Mouse (Mus musculus) testis, adult 2 months (tissue): Measurements from ENCODE around the gene Casp8. TPM values are rescaled to one million over a fixed set of nuclear protein-coding genes. Genes with fewer than 3 reads are reported as not detected.

Source experiments
- H3K27ac ChIP-seq: fragments of 200-500 bp; 2 replicates; pipeline ENCODE4 v1.5.1; 2012; ENCODE audit warnings: low read depth, low read length; ENCODE audit not compliant: control insufficient read depth, insufficient read depth
- H3K27me3 ChIP-seq: fragments of 200-500 bp; 2 replicates; pipeline ENCODE4 v1.6.1; 2012; ENCODE audit warnings: mild to moderate bottlenecking, low read length, moderate library complexity; ENCODE audit not compliant: control insufficient read depth, insufficient read depth
- H3K36me3 ChIP-seq: fragments of 200-500 bp; 2 replicates; pipeline ENCODE4 v1.6.1; 2012; ENCODE audit warnings: mild to moderate bottlenecking, low read length; ENCODE audit not compliant: control insufficient read depth, insufficient read depth
- H3K4me1 ChIP-seq: fragments of 200-500 bp; 2 replicates; pipeline ENCODE4 v1.6.1; 2012; ENCODE audit warnings: low read length; ENCODE audit not compliant: control insufficient read depth, insufficient read depth
- H3K4me3 ChIP-seq: fragments of 200-500 bp; 2 replicates; pipeline ENCODE4 v1.5.1; 2012; ENCODE audit warnings: low read depth, mild to moderate bottlenecking, low read length, moderate library complexity, mixed read lengths; ENCODE audit not compliant: control insufficient read depth
- CTCF ChIP-seq: fragments of 200-500 bp; IDR thresholded peaks from 2 replicates; pipeline ENCODE4 v1.5.1; 2012; ENCODE audit warnings: low read depth, mild to moderate bottlenecking, inconsistent platforms, low read length, moderate library complexity; ENCODE audit not compliant: control insufficient read depth, insufficient read depth, insufficient replicate concordance
- POLR2A ChIP-seq: fragments of 200-500 bp; IDR thresholded peaks from 2 replicates; pipeline ENCODE4 v1.6.1; 2012; ENCODE audit warnings: low read depth, mild to moderate bottlenecking, inconsistent platforms, low read length, moderate library complexity; ENCODE audit not compliant: control insufficient read depth
- polyA plus RNA-seq: library from polyadenylated mRNA; depleted of rRNA; stranded (reverse); fragments of >200 nt; gene quantifications from 2 replicates; pipeline ENCODE4 v1.2.3, GENCODE M21; 2012

Gene Casp8
- polyA plus RNA-seq, 1 experiment: 0.90 TPM

DNA sequence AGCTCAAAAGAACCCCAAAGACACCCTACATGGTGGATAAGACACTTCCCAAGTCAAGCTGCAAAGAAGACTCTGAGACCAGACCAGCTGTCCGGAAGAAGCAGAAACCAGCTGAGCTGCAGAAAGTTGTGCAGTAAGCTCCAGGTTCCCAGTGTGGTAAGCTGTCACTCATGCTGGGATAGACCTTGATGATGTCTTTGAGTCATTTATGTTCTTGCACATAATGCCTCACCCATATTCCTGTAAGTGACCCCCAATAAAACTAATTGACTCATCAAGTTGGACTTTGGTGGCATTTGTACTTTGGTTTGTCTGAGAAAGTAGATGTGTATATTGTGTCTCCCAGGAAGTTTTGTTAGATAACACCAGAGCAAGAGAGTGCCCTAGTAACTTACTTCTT, 17.6 kb upstream of the Casp8 start:
- no peaks in the 10 kb centered on the region for H3K4me1 ChIP-seq
- H3K27me3 ChIP-seq: no peaks in the 10 kb centered on the region
- TF ChIP-seq CTCF: no peak
- TF ChIP-seq POLR2A: no peak
- H3K36me3 ChIP-seq: no peaks in the 10 kb centered on the region
- H3K27ac ChIP-seq: no peak overlapping the region
- H3K4me3 ChIP-seq: no peak overlapping the region

DNA sequence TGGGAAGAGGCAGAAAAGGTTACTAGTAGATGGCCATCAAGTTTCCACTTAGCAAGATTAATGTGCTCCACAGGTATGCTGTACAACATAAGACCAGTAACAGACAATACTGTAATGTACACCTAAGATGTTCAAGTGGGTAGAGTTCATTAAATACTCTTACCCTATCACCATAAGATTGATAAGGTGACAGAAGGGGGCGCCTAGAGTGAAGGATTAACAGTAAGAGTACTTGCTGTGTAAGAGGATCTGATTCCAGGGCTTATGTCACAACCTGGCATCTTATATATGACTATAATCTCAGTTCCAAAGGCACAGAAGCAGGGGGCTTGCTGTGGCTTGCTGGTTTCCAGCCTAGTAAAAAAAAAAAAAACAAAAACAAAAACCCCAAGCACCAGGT, 16.9 kb upstream of the Casp8 start:
- H3K27ac ChIP-seq: no peak overlapping the region
- H3K27me3 ChIP-seq: no peaks in the 10 kb centered on the region
- H3K36me3 ChIP-seq: no peaks in the 10 kb centered on the region
- H3K4me3 ChIP-seq: no peak overlapping the region
- TF ChIP-seq CTCF (no peak), POLR2A (no peak)
- no peaks in the 10 kb centered on the region for H3K4me1 ChIP-seq

DNA sequence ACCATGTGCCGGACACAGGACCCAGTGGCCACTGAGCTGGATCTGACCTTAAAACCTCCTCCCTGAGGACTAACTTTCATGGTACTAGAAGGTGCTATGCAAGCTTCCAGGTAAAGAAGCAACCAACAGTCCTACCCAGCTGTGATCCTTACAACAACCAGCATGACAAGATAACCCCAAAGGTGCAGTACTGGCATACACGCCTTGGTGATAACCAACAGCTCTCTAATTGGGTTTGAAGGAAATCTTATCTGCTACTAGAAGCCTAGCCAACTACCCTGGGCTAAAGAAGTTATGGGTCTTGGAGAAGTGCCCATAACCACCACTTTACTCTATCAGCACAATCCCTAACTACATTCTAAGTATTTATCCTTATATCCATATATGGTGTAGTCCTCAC, 8.9 kb upstream of the Casp8 start:
- Histone ChIP-seq H3K4me3 (no peak overlapping the region), H3K36me3 (no peaks in the 10 kb centered on the region), H3K4me1 (no peaks in the 10 kb centered on the region), H3K27ac (no peak overlapping the region), H3K27me3 (no peaks in the 10 kb centered on the region)
- TF ChIP-seq POLR2A (no peak), CTCF (no peak)

DNA sequence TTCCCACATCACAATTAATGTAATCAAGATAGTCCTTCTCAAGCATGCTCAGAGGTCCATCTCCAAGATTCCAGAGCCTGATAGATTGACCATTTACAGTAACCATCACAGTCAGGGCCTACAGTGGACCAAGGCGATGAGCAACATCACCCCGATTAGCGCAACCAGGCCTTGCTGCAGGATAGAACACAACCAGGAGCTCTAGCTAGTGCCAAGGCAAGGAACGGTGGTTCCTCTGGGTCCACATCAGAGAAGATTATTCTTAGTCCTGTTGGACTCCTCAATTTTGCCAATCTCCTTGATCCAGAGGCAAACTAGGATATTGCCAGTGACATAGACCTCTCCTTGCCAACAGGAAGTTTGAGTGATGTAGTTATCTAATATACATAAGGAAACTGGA, 6.8 kb upstream of the Casp8 start:
- no peaks in the 10 kb centered on the region for H3K27me3 ChIP-seq

DNA sequence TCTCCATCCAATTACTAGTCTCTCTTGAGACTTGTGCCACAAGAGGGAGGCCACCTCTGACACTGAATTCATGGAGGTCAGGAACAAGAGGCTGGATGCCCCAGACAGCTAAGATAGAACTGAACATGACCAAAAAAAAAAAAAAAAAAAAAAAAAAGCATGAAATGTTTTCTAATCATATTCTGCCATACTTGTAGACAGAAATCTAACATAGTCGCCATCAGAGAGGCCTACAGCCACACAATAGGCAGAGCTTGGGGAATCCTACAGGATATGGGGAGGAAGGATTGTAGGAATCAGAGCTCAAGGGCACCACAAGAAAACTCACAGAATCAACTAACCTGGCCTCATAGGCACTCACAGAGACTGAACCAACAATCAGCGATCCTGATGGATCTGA, 469 bp upstream of the Casp8 start:
- H3K27ac ChIP-seq: peak overlapping the region; percentile 25
- H3K4me3 ChIP-seq: no peak overlapping the region
- H3K36me3 ChIP-seq: no peaks in the 10 kb centered on the region
- H3K27me3 ChIP-seq: no peaks in the 10 kb centered on the region
- no peak for TF ChIP-seq POLR2A
- no peak for TF ChIP-seq CTCF
- H3K4me1 ChIP-seq: peaks cover 6% of the 10 kb centered on the region

More for the DNA sequence above, 6.8 kb upstream of the Casp8 start:
- no peaks in the 10 kb centered on the region for H3K4me1 ChIP-seq
- no peak overlapping the region for H3K27ac ChIP-seq
- no peak overlapping the region for H3K4me3 ChIP-seq
- TF ChIP-seq CTCF (no peak), POLR2A (no peak)
- H3K36me3 ChIP-seq: no peaks in the 10 kb centered on the region

DNA sequence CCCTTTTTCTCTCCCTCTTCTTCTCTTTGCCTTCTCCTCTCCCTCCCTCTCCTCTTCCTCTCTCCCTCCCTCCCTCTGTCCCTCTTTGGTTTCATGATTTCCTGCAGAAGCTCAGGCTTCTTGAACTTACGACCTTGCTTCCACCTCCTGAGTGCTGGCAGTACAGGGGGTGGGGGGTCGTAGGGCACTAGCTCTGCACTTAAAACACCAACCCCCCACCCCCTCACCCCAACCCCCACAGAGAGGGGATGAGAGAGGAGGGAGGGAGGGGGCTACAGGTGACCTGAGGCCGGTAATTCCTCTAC, 837 bp downstream of the Casp8 start:
- Histone ChIP-seq H3K27me3 (no peaks in the 10 kb centered on the region), H3K36me3 (no peaks in the 10 kb centered on the region), H3K4me3 (peak overlapping the region; percentile 89), H3K4me1 (peaks cover 6% of the 10 kb centered on the region), H3K27ac (peak overlapping the region; percentile 26; the same call in 1 of the 2 replicates)
- TF ChIP-seq CTCF (no peak), POLR2A (no peak)

DNA sequence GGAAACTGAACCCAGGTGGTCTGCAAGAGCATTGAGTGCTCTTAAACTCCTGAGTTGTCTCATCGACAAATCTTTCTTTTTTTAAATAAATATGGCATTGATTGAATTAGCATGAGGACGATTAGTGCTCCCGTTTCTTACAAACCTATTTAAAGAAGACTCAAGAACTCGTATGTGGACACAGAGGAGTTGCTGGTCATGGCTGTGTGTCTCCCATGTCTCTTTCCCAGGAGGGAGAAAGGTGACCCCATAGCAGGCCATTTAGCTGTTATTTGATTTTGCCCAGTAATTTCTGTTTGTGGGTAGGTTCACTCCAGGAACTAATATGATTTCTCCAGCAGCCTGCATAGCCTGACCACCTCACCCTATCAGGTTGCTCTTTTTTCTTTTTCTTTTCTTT, 1.7 kb downstream of the Casp8 start:
- Histone ChIP-seq H3K36me3 (no peaks in the 10 kb centered on the region), H3K4me1 (peaks cover 6% of the 10 kb centered on the region), H3K27me3 (no peaks in the 10 kb centered on the region), H3K4me3 (no peak overlapping the region), H3K27ac (no peak overlapping the region)
- TF ChIP-seq CTCF: no peak
- TF ChIP-seq POLR2A: no peak

DNA sequence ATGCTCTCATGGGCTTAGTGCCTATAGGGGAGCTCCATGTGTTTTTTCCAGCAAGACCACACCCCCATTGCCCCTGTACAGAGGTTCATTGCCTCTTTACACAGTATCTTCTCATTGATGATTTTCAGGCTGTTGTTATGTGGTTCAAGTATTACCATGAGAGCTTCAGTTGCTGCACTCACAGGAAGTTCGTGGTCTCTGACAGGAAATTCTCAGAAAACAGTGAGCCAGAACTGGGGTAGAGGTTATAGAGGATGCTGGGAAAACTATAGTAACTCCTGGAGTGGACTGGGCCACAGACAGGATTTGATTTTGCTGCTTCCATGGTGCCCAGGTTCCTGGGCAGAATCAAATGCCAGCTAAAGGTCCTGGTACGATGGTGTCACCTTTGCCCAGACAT, 2.2 kb downstream of the Casp8 start:
- Histone ChIP-seq H3K27ac (no peak overlapping the region), H3K27me3 (no peaks in the 10 kb centered on the region), H3K4me1 (peaks cover 6% of the 10 kb centered on the region), H3K36me3 (no peaks in the 10 kb centered on the region), H3K4me3 (no peak overlapping the region)
- TF ChIP-seq CTCF (no peak), POLR2A (no peak)
